Mouse (Mus musculus) mouse trophoblast stem cell (cell line): ENCODE measurements at regions not wholly inside any gene's neighbourhood (a gene's known extent, or its start where the extent isn't known, plus 50 kb on each side); places are given as distances from the start of the nearest gene placed in this dataset.

Source experiments
- in situ Hi-C, 2 experiments: fragments of 300-500 bp; cut with MseI, MboI; formaldehyde crosslinking; loops; 2 replicates in 1 of 2; 3 replicates in 1 of 2; pipeline ENCODE4 v1.15.1; 2025

DNA sequence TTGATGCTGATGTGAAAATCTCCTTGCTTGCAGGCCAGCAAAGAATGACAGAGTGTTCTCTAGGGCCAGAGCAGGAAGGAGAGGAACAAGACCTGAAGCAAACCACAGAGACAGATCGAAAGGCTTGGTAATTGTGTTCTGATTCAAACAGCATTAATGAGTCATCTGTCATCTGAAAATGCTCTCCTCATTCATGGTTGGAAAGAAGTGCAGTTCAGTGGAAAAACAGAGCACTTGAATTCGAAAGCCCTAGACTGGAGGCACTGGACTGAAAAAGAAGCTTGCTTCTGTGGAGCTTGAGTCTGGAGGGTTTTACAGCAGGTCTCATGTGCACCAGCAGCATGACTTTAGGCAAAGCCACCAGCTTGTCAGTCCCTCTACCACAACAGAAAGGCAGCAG, 374.3 kb upstream of the B430305J03Rik start:
- in situ Hi-C loops = no loop called here

DNA sequence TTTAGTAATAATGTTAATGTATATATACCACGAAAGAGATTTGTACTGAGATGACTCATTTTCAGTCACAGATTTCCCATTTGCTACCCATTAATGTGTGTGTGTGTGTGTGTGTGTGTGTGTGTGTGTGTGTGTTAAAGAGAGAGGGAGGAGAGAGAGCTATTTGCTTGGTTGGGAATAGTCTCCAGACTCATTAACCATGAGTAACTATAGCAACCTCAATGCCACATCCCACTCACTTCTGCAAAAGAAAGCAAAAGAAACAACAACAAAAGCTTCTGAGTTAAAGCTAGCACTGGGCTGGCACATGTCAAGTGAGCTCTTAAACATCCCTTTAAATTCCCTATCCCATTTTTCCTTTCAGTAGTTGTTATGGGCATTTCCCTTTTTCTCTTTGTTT, 372.8 kb upstream of the B430305J03Rik start:
- in situ Hi-C loops = no loop called here

DNA sequence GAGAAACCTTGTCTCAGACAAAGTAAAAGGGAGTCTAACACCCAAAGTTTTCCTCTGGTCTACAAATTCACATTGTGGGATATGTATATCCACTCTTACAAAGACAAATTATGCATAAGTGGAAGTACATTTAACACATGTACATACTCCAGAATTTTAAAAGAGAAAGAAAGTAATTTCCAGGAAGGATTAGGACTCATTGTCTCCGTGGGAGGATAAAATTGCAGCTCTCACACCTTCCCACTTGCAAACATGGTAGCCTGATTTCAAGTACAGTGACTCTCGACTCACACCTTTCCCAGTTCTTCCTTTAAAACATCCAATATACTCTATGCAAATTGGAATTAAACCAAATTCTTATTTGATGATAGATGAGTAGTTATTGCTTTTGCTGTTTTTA, 351.0 kb upstream of the B430305J03Rik start:
- in situ Hi-C loops = no loop called here

DNA sequence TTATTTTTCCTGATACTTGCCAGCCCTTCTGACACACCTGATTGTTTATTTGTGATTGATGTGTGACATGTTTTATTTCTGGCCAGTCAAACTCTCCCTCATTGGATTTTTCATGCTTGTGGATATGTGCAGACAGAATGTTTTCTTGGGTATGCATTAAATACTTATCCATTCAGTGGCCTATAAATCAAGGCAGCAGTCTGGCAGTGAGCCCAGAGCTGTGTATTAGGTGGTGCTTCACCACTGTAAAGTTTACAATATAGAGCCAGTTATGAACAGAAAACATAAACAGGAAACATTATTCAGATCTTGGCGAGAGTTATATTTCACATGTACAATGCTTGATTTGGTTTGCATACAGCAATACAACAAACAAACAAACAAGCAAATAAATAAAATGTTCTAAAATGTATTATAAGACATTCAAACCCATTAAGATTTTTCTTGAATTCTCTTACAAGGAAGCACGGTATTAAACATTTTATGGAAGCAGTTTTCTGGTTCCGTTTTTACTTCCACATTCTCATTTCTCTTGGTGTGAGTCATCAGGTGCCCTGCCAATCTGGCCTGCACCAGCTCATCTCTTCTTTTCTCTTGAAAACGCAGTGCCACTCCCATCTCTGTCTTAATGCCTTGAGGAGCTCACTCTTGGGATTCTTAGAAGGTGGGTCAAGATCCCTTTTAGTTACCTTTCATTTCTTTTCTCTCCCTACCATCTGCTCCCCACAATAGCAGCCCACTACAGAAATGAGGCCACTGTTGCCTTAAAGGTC, 322.4 kb upstream of the B430305J03Rik start:
- in situ Hi-C loops = no loop called here

DNA sequence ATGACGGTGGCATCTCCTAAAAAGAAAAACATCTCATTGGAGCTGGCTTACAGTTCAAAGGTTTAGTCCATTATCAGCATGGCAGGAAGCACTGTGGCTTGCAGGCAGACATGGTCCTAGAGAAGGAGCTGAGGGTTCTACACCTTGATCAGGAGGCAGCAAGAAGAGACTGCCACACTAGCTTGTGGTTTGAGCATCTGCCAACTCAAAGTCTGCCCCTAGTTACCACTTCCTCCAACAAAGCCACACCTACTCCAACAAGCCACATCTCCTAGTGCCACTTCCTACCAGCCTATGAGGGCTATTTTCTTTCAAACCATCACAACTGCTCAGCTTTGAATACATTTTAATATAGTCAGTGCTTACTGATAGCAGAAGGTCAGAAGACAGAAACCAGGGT, 305.1 kb upstream of the B430305J03Rik start:
- in situ Hi-C loops = no loop called here

DNA sequence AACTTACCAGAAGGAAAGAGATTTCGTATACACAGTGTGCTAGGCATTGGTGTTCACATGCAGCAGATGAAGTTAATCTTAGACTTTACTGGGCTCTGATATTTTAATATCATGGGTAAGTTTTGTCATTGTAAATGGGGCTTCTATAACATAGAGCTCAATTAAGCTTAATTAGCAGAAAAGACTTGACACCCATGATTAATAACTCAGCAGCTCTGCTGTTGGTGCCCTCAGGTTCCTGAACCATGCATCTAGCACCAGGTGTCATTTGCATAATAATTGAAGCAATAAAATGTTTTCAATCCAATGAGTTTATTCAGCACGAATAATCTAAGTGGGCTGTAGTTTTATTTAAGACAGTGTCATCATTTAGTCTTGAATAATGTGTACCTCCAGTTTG, 290.4 kb upstream of the B430305J03Rik start:
- in situ Hi-C loops = no loop called here

DNA sequence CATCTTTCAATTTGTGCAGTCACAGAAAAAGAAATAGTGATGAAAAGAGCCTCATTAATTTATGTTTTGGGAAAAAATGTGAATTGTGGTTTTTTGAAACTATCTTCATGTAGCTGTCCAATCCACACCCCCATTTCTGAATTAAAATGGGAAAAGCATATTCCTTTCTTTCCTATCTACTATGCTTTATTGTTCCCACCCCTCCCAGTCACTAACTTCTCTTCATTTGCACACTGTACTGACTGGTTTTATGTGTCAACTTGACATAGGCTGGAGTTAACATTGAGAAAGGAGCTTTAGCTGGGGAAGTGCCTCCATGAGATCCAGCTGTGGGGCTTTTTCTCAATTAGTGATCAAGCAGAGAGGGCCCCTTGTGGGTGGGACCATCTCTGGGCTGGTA, 262.8 kb upstream of the B430305J03Rik start:
- in situ Hi-C loops = no loop called here

DNA sequence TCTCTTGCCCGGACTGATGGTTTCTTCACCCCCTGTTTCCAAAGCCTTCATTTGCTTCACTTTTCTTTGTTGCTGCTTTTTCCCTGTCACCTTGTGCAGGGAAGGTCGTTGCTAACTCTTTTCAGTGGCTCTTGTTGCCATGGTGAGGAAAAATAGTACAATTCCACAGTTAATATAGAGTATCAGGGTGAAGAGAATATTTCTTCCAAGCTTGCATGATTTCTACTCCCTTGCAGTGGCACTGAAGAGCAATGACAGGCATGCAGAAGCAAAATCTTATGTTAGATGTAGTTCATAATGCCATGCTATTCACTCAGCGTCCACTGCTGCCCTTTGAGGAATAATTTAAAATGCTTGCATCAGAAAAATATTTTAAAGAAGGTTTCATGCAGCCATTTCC, 262.3 kb upstream of the B430305J03Rik start:
- in situ Hi-C loops = no loop called here

DNA sequence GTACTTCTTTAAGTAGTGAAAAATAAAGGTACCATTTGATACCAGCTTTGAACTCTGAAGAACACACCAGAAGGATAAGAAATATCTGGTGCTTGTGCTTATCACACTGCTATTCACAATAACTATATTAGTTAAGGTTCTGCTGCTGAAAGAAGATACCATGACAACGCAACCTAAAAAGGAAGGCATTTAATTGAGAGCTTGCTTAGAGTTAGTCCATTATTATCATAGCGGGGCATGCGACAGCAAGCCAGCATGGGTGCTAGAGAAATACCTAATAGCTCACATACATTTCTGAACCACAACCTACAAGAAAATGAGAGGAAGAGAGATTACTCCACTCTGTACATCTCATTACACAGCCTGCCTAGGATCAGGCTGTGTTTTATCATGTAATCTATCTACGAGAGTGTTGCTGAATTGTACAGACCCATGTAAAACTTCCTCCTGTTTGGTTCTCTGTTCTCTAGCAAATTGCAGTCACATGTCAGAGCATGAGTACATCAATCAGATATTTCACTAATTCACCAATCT, 258.3 kb upstream of the B430305J03Rik start:
- in situ Hi-C loops = no loop called here

DNA sequence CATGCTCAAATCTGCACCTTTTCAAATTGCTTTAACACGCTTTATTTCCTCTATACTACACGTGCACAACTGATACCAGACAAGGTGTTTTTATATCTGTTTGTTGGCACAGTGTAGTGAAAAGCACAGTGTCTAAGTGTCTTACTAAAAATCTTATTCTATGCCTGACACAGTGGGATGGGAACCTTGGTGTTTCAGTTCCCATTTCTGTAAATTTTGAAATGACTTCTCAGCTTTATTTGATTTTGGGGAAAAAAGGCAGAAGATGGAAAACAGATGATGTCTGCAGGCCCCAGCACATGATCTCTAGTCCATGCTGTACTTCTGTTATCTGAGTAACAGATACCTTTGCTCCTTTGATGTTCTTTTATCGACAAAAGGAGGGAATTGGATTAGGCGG, 239.7 kb upstream of the B430305J03Rik start:
- in situ Hi-C loops = no loop called here

DNA sequence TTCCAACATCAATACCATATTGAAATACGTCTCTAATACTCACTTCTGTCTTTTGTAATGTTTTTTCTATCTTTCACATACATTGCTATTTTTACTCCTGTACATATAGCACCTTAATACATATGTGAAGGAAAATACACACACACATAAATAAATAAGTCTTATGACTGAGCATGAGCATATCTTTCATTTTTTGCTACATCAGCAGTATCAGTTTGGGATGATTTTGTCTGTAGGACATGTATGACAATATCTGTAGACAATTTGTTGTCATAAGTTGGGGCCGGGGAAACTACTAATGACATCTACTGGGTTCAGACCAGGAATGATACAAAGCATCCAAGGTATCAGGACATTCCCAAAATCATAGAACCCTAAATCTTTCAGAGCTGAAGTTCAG, 237.1 kb upstream of the B430305J03Rik start:
- in situ Hi-C loops = no loop called here

DNA sequence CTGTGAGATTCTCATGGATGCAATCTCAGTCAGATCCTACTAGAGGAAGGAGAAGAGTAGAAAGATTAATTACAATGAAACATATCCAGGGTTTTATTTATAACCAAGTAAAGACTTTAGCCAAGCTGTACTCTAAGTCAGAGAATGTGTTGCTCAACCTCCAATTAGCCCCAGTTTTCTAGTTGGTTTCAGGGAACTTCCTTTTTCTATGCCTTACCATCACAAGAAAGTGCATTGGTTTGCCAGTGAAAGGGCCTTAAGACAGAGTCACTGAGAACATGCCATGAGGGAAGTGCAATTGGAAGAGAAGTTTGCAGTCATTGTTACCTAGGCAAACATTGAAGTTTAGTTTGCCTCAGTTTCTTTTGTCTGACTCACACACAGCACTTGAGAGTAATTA, 229.8 kb upstream of the B430305J03Rik start:
- in situ Hi-C loops = no loop called here

DNA sequence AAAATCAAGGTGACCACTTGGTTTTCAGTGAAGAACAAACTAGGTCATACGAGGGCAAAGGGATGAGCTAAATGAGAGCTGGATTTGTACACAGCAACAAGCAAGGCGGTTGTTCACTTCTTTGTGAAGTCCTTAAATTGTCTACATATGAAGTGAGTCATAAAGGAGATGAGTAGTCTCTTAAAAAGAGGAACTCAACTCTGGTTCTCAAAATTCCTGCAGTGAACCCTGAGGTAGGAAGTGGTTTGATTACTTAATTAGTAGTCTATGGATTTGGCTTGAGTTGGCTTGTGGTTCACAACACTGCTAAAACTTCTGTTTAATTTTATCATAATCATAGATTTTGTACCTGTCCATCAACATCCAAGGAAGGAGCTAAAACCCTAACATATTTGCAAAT, 226.6 kb upstream of the B430305J03Rik start:
- in situ Hi-C loops = no loop called here

DNA sequence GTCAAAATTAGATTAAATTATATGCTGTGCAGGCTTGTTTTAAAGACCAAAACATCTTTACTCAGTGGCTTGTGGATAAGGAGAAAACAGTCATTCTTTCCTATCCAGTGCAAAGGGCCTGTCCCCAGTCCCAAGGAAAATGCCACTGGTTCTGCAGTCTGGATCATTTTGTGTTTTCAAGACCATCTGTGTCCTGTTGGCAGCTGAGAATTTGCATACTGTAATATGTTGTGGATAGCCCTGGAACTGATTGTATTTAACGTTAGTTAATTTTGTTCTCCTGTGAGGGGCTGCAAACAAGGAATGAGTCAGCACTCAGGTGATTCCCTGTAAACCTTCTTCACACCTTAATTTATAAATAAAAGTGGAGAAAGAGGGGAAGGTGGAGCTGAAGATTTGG, 217.9 kb upstream of the B430305J03Rik start:
- in situ Hi-C loops = no loop called here

DNA sequence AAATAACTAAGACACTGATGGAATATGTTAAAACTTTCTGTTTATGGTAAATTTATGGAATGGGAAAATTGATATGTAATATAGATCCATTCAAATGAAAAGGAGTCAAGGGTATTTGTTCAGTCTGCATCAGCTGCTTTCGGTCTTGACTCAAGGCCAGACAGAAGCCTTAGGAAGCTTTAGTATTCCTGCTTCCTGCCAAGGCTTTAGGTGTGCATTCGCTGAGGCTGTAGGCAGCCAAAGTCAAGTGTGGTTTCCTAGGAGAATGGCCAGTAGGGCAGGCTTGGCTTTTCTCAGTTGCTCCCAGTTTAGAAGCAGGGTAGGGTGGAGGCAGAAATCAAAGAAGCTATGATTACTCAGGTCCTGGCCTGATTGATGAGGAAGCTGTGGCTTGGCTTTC, 217.2 kb upstream of the B430305J03Rik start:
- in situ Hi-C loops = no loop called here

DNA sequence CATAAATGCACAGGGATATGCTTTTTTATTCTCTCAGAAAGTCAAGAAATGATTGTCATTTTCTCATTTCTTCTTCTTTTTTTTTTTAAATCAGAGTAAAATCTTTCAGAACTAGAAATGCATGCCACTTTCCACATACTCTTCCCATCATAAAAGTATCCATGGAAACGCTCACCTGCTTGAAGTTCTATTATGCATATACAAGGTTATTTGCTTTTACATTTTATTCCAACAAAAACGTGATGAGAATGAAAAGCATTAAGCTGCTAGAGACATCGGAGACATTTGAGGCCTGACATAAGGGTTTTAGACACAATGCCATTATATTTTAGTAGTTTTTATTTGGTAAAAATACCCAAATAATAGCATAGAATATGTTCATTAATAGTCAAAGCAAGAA, 214.5 kb upstream of the B430305J03Rik start:
- in situ Hi-C loops = no loop called here

DNA sequence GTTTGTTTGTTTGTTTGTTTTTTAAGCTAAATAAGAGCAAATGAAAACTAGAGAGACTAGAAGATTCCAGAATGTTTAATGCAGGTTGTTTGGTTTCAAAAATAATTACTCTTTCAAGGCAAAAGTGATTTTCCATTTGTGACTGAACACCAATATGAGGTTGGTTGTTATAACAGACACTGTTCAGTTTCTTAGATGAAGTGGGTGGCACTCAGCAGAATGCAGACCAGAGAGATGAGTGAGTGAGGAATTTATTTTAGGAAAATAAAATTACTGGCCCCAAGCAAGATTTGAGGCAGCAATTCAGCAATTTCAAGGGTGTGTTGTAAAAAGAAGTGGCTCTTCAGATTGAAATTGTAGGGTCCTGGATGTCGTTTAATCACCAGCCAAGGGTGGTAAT, 171.4 kb upstream of the B430305J03Rik start:
- in situ Hi-C loops = no loop called here

DNA sequence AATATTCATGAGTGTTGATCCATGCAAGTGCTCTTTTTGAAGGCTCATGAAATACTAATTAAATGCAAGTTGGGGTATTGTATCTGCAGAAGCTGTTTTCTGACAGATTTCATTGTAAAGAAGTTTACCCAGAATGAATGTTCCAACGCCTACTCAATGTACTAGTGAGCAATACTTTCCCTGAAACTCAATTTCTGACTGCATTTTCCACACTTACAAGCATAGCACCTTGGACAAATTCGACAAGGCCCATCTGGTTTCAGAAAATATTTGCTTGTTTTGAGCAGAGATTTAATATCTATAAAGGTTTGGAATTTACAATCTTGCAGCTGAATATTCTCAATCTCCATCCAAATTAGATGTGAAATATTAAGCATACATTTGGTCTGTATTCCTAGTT, 170.0 kb upstream of the B430305J03Rik start:
- in situ Hi-C loops = no loop called here

DNA sequence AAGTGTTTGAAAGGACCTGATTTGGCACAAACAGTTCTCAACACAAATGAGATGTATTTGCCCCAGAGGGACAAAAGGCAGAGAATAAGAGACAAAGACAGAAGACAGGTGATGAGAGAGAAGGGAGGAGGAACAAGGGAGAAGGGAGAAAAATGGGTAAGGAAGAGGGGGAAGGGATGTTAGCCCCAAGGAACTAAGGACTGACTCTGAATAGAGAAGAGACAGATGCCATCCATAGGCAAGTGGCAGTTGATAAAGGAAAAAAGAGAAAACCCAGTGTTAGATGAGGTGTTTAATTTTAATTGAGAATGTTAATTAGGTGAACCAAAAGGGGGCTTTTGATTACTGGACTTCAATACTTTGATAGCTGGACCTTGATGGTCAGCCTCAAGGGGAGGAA, 137.4 kb upstream of the B430305J03Rik start:
- in situ Hi-C loops = no loop called here

DNA sequence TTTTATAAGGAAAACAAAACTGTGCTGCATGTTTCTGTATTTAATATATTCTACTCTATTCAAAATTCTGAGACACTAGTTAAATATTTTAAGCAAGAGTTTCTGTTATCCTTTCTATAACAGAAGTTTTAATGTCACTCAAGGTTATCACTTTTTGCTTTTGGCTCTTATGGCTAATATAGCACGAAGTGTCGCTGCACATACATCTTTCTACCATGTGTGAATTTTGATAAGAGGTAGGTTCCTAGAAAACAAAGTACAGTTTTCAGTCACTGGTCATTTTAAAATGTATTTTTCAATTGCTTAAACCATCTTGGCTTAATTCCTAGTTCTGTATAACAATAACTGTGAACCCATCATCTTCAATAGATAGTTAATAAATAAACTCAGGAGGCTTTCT, 129.1 kb upstream of the B430305J03Rik start:
- in situ Hi-C loops = no loop called here

DNA sequence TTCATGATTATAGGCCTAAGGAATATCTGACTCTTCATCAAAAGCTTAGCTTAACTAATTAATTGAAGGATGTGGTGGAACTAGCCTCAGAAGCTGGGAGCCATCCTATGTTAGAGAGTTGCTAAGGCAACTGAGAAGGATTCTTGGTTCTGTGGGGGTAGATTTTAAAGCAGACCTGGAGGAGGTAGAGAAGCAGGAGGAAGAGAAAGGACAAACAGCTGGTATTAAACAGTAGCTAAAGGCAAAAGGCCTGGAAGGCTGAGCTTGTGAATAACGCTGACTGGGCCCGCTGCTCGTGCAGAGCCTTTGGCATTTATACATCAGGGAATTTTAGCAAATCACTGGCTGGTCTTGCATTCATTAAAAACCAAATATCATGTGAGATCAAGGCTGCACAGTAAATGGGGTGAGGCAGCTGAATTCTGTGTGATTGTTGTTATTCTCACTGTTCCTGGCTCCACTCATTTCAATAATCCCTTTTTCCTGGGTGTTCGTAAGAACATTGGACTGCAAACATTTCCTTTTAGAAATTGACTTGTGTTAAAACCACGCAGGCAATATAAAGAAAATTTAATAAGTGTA, 121.1 kb upstream of the B430305J03Rik start:
- in situ Hi-C loops = no loop called here

DNA sequence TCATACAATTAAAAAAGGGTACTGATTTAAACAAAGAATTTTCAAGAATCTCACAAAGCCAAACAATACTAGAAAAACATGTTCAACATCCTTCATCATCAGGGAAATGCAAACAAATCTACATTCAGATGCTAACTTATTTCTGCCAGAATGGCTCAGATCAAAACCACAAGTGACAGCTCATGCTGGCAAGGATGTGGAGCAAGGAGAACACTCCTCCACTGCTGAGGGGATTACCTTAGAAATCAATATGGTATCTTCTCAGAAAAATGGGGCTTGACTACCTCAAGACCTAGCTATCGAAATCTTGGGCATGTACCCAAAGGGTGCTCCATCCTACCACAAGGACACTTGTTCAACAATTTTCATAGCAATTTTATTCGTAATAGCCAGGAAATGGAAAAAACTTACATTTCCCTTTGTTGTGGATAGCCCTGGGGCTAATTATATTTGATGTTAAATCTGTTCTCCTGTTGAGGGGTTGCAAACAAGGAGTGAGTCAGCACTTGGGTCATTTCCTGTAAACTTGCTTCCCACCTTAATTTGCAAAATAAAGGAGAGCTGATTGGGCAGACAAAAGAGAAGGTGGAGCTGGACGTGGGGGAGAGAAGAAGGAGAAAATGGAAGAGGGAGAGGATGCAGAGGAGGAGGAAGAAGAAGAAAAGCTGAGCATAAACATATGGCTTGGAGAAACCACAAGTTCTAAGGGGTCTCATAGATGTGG, 113.3 kb upstream of the B430305J03Rik start:
- in situ Hi-C loops = no loop called here

DNA sequence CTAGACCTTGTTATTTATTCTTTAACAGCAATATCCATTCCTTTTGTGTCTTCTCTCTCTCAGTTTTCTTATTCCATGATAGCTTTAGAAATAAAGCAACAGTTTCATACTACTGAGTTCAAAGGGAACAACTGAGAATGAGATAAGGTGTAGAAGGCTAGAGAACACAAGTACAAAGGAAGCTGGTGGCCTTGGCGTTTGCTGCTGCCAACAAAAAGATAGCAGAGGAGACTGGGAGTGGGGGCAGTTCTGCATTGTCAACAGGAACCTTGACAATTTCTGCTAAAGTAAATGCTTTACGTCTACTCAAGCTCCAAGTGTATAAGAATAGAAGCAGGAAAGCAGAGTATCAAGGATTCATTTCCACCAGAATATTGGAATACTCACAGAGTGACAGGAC, 109.3 kb upstream of the B430305J03Rik start:
- in situ Hi-C loops = no loop called here
